ENCODE assay signal across 1 mouse cellular context in the genomic region with DNA sequence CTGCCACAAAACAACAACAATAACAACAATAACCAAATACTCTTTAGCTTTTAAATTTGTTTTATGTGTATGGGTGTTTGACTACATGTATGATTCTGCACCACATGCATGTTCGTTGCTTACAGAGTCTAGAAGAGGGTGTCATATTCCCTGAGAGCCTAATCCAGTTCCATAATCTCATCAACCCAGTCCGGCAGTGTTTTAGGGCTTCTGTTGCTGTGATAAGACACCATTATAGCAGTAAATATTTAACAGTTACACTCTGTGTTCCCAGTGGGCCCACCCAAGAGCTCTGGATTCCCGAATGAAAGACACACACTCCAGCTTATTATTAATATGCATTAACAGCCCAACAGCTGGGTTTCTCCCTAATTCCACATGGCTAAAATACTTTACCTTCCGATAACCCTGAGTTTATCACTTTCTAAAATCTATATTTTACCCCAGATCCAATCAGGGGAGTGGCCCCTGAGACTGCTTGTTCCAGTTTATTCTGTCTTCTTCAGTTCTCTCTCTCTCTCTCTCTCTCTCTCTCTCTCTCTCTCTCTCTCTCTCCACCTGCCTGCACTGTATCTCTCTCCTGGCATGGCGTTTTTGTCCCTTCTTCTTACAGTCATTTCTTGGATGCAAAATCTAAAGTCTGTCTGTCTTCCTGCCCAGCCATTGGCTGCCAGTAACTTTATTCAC.
TF ChIP-seq lines count a peak whose summit lies in the region.

No protein-coding gene starts in this region.

TF ChIP-seq in MEL, 35 proteins besides CTCF, POLR2A, EP300 and RAD21:
- TF ChIP-seq JUND (IDR thresholded peaks at IDR 0.05; ENCODE audit: low read depth, low read length) (0 out of 2 replicates have a peak, but pooled peaks have one; percentile 73), GATA1 (IDR thresholded peaks at IDR 0.05; ENCODE audit: low read depth, low read length) (peak; percentile 68), TCF12 (IDR thresholded peaks at IDR 0.05; ENCODE audit: low read depth, low read length) (peak; percentile 48; the same call in 1 of the 2 replicates), SIN3A (IDR thresholded peaks at IDR 0.05; ENCODE audit: low read length) (no peak), ETS1 (IDR thresholded peaks at IDR 0.05; ENCODE audit: low read depth, low read length) (no peak), TAL1 (IDR thresholded peaks at IDR 0.05; ENCODE audit: low read length) (peak; percentile 40; the same call in 1 of the 2 replicates), NRF1 (IDR thresholded peaks at IDR 0.05; ENCODE audit: insufficient read depth, low read depth, low read length, poor library complexity, severe bottlenecking) (no peak)
TF ChIP-seq in MEL: peak in this region for 4.
